In the genomic region with DNA sequence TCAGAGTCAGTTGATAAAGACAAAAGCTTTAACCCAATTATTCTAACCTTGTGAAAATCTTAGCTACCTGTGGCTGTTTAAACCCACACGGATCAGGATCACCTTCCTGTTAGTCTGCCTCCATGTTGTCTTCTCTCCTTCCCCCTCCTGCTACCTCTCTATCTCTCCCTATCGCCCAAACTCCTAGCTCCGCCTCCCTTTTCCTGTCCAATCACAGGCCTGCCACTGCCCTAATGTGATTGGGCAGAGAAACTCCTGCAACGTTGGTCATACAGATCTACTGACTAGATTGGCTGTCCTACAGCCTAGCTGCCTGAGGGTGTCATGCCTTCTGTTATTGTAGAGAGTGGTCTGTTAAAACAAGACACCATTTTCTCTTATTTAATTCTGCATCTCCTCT, we compare ENCODE assay signal across 30 mouse cellular contexts. TPM values are rescaled to one million over a fixed set of nuclear protein-coding genes. Genes with fewer than 3 reads are reported as not detected.
A peak's percentile ranks its signal among the peaks of the same experiment; 100 is the strongest.
DNase-seq lines count a peak whose midpoint lies in the region; ATAC-seq and TF ChIP-seq lines count a peak whose summit lies in the region.
"Had no signal": no experiment of that assay in that cellular context is flagged by ENCODE, and none has a peak within 500 bp of the region (broad histone marks: within the 10 kb centered on the region; RNA-seq: fewer than 3 reads in every experiment).

No protein-coding gene starts in this region.

- 33% methylated on average over 4 of the region's 4 CpGs for WGBS in kidney, embryonic 16.5 days

- TF ChIP-seq CTCF in ES-Bruce4 (IDR thresholded peaks at IDR 0.05; ENCODE audit: low read depth, low read length) = no peak

- DNase-seq in retina, postnatal 1 day = peak; percentile 22
- no peak for DNase-seq in retina, embryonic 14.5 days (ENCODE audit: low spot score)
- peak; percentile 38 for DNase-seq in NIH3T3 (ENCODE audit: low read depth)
- DNase-seq in gastrocnemius, postnatal 25 days = no peak
- no peak for DNase-seq in spleen, postnatal 4 days (ENCODE audit: low spot score in 2 of 2)
- DNase-seq: adrenal gland, postnatal 25 days; cerebellum, adult 8-10 months; gastrocnemius, postnatal 14 days; heart, adult 18-20 months; kidney, adult 18-20 months; kidney, postnatal 25 days had no signal

- H3K4me1 ChIP-seq in ES-Bruce4 (ENCODE audit: control insufficient read depth, insufficient read depth, low read length) = no peaks in the 10 kb centered on the region
- no peaks in the 10 kb centered on the region for H3K4me1 ChIP-seq in kidney, embryonic 16.5 days (ENCODE audit: insufficient read depth, low read length)
- H3K4me1 ChIP-seq: embryonic facial prominence, embryonic 10.5 days; heart, embryonic 13.5 days; hindbrain, embryonic 12.5 days had no signal

- no peaks in the 10 kb centered on the region for H3K27me3 ChIP-seq in ES-Bruce4 (ENCODE audit: control insufficient read depth, insufficient read depth, low read length, poor library complexity, severe bottlenecking)
- H3K27me3 ChIP-seq in kidney, embryonic 16.5 days (ENCODE audit: insufficient read depth, low read length) = no peaks in the 10 kb centered on the region
- H3K27me3 ChIP-seq: heart, embryonic 13.5 days; hindbrain, embryonic 12.5 days had no signal

- no peak for ATAC-seq in kidney, embryonic 16.5 days (ENCODE audit: low FRiP score, low TSS enrichment)
- ATAC-seq: forebrain, embryonic 16.5 days; inflammation-experienced regulatory T-cells, adult 6 months had no signal

- H3K9me3 ChIP-seq in ES-Bruce4 (replicated peaks; ENCODE audit: control insufficient read depth, insufficient read depth, low read length, poor library complexity, severe bottlenecking) = no peaks in the 10 kb centered on the region
- no peaks in the 10 kb centered on the region for H3K9me3 ChIP-seq in kidney, embryonic 16.5 days (ENCODE audit: low read length)
- H3K9me3 ChIP-seq: embryonic facial prominence, embryonic 10.5 days; heart, embryonic 13.5 days; hindbrain, embryonic 12.5 days had no signal

- no peak for TF ChIP-seq EP300 in ES-Bruce4 (IDR thresholded peaks at IDR 0.05; ENCODE audit: insufficient read depth, low read depth, low read length)

- peak overlapping the region; percentile 44 for H3K9ac ChIP-seq in ES-Bruce4 (ENCODE audit: low read depth, poor library complexity, severe bottlenecking)
- H3K9ac ChIP-seq in kidney, embryonic 16.5 days (replicated peaks; ENCODE audit: low read length) = no peak overlapping the region
- H3K9ac ChIP-seq: heart, embryonic 13.5 days; hindbrain, embryonic 12.5 days had no signal

- H3K4me2 ChIP-seq in kidney, embryonic 16.5 days (replicated peaks; ENCODE audit: low read depth, low read length) = no peak overlapping the region
- H3K4me2 ChIP-seq: heart, embryonic 13.5 days; hindbrain, embryonic 12.5 days; midbrain, embryonic 11.5 days had no signal

- H3K36me3 ChIP-seq in ES-Bruce4 (ENCODE audit: control insufficient read depth, insufficient read depth, low read length, poor library complexity, severe bottlenecking) = no peaks in the 10 kb centered on the region
- peaks cover 42% of the 10 kb centered on the region; the same call in 1 of the 2 replicates for H3K36me3 ChIP-seq in kidney, embryonic 16.5 days (ENCODE audit: insufficient read depth, low read length)

- TF ChIP-seq POLR2A in ES-Bruce4 (IDR thresholded peaks at IDR 0.05; ENCODE audit: insufficient read depth, low read length) = peak; percentile 37

- no peak overlapping the region for H3K4me3 ChIP-seq in ES-Bruce4 (ENCODE audit: low read depth, low read length)
- no peak overlapping the region for H3K4me3 ChIP-seq in kidney, embryonic 16.5 days (ENCODE audit: low read length)
- H3K4me3 ChIP-seq: embryonic facial prominence, embryonic 10.5 days; heart, embryonic 13.5 days; hindbrain, embryonic 12.5 days; layer of hippocampus, adult 2 months had no signal

- no peak overlapping the region for H3K27ac ChIP-seq in ES-Bruce4 (ENCODE audit: insufficient read depth, low read length)
- H3K27ac ChIP-seq in kidney, embryonic 16.5 days (ENCODE audit: low read length) = no peak overlapping the region
- H3K27ac ChIP-seq: embryonic facial prominence, embryonic 10.5 days; heart, embryonic 13.5 days; hindbrain, embryonic 12.5 days; layer of hippocampus, adult 2 months; macrophage; stomach, postnatal 0 days had no signal

RNA-seq across cellular contexts. Expression of a gene that starts 16.8 kb away (rescaled TPM):
- 37.2 and 39.8 TPM in 2 replicates for polyA plus RNA-seq in ES-Bruce4 (2011; ENCODE audit: insufficient read depth, insufficient read length, low read depth, missing spikeins)
- 100 to 1,000 TPM; 420 to 954 TPM for total RNA-seq in gastrocnemius, postnatal 25 days (2021)
- 7.9 and 8.0 TPM in 2 replicates for polyA plus RNA-seq in kidney, embryonic 16.5 days (2015; fragmentation: Nextera tagmentation; extraction: Ambion mirVana)
- total RNA-seq: monocyte, adult 5-6 weeks had no signal
- polyA plus RNA-seq: inflammation-experienced regulatory T-cells, adult 6 months; macrophage had no signal

RNA-seq across cellular contexts. Expression of a gene that starts 17.7 kb away (rescaled TPM):
- 142 and 143 TPM in 2 replicates for polyA plus RNA-seq in ES-Bruce4 (2011; ENCODE audit: insufficient read depth, insufficient read length, low read depth, missing spikeins)
- total RNA-seq in gastrocnemius, postnatal 25 days (2021) = 100 to 1,000 TPM in 1 of 2 experiments, 10 to 100 TPM in 1; 90.2 to 102 TPM
- 302 and 320 TPM in 2 replicates for polyA plus RNA-seq in kidney, embryonic 16.5 days (2015; fragmentation: Nextera tagmentation; extraction: Ambion mirVana)

RNA-seq across cellular contexts. Expression of a gene that starts 21.4 kb away (rescaled TPM):
- polyA plus RNA-seq in ES-Bruce4 (2011; ENCODE audit: insufficient read depth, insufficient read length, low read depth, missing spikeins) = 0.90 and 1.0 TPM in 2 replicates
- total RNA-seq in gastrocnemius, postnatal 25 days (2021) = not detected
- 0.30 and 0.37 TPM in 2 replicates for polyA plus RNA-seq in kidney, embryonic 16.5 days (2015; fragmentation: Nextera tagmentation; extraction: Ambion mirVana)
- total RNA-seq: adrenal gland, postnatal 25 days; gastrocnemius, postnatal 14 days; heart, adult 18-20 months; heart, postnatal 25 days; liver, adult 2 months; monocyte, adult 5-6 weeks had no signal
- polyA plus RNA-seq: embryonic facial prominence, embryonic 10.5 days; forebrain, embryonic 16.5 days; heart, embryonic 13.5 days; hindbrain, embryonic 12.5 days; inflammation-experienced regulatory T-cells, adult 6 months; limb, embryonic 11.5 days; liver, adult 2 months; lung, embryonic 16.5 days; macrophage; neural tube, embryonic 11.5 days; stomach, postnatal 0 days; thymus, postnatal 0 days; urinary bladder, adult 2 months had no signal

RNA-seq across cellular contexts. Expression of a gene that starts 53.7 kb away (rescaled TPM):
- polyA plus RNA-seq in ES-Bruce4 (2011; ENCODE audit: insufficient read depth, insufficient read length, low read depth, missing spikeins) = 22.7 and 28.4 TPM in 2 replicates
- 10 to 100 TPM in 1 of 2 experiments, 1 to 10 TPM in 1; 8.0 to 14.1 TPM for total RNA-seq in gastrocnemius, postnatal 25 days (2021)
- 20.2 and 23.3 TPM in 2 replicates for polyA plus RNA-seq in kidney, embryonic 16.5 days (2015; fragmentation: Nextera tagmentation; extraction: Ambion mirVana)
- polyA plus RNA-seq: macrophage had no signal

RNA-seq across cellular contexts. Expression of a gene that starts 57.9 kb away (rescaled TPM):
- polyA plus RNA-seq in ES-Bruce4 (2011; ENCODE audit: insufficient read depth, insufficient read length, low read depth, missing spikeins) = 1.9 and 4.1 TPM in 2 replicates
- 1 to 10 TPM; 5.1 to 5.7 TPM for total RNA-seq in gastrocnemius, postnatal 25 days (2021)
- 34.5 and 36.3 TPM in 2 replicates for polyA plus RNA-seq in kidney, embryonic 16.5 days (2015; fragmentation: Nextera tagmentation; extraction: Ambion mirVana)
- total RNA-seq: monocyte, adult 5-6 weeks had no signal
- polyA plus RNA-seq: macrophage had no signal

Comparison
In these comparisons a context has a peak if more than half of its experiments do, and no peak if none do; other contexts are left out.
1. DNase-seq: peak in retina, postnatal 1 day (single experiment) and NIH3T3 (single experiment); none in retina, embryonic 14.5 days (single experiment), gastrocnemius, postnatal 25 days (single experiment) and spleen, postnatal 4 days (0 of 2).